Mouse (Mus musculus): ENCODE data around the gene Omp. TPM values are rescaled to one million over a fixed set of nuclear protein-coding genes. Genes with fewer than 3 reads are reported as not detected.

Omp gene
- total RNA-seq, 2 experiments from 2014 or later, result 1.1 to 1.5 TPM

GRCm38 (mm10) chr7:98103942-98104292 lies 41.4 kb downstream of the Omp start:
- no peak for DNase-seq (ENCODE audit: low spot score in 2 of 2)

GRCm38 (mm10) chr7:98103002-98103941 lies 42.0 kb downstream of the Omp start:
- DNase-seq (ENCODE audit: low spot score in 2 of 2), result peak; percentile 84 to 88

GRCm38 (mm10) chr7:98102488-98102887 lies 42.8 kb downstream of the Omp start:
- DNase-seq (ENCODE audit: low spot score in 2 of 2), result no peak

- no peak for DNase-seq (ENCODE audit: low spot score in 2 of 2)
Measured at GRCm38 (mm10) chr7:98097557-98097956, 47.7 kb downstream of the Omp start.

GRCm38 (mm10) chr7:98095852-98096251 lies 49.5 kb downstream of the Omp start:
- DNase-seq (ENCODE audit: low spot score in 2 of 2), result no peak

Other genes with a start within 250 kb of the Omp start
- not detected for gene Gdpd4, start 225.5 kb downstream of the Omp start, total RNA-seq (2021)
- 10 to 100 TPM; 13.5 to 14.4 TPM for gene Myo7a, start 26.0 kb downstream of the Omp start, total RNA-seq (2021)
- 10 to 100 TPM; 57.0 to 58.9 TPM for gene Capn5, start 32.8 kb upstream of the Omp start, total RNA-seq (2021)
- gene B3gnt6, start 54.0 kb upstream of the Omp start, total RNA-seq (2021), result under 1 TPM; 0.23 to 0.26 TPM
- 10 to 100 TPM; 14.6 to 20.0 TPM for gene Acer3, start 175.7 kb upstream of the Omp start, total RNA-seq (2021)
- gene Tsku, start 215.8 kb upstream of the Omp start, total RNA-seq (2021), result 1 to 10 TPM; 3.8 to 4.1 TPM

Measured in layer of hippocampus, postnatal 14 days (tissue).